Mouse (Mus musculus): ENCODE data around the gene Cenpe. TPM values are rescaled to one million over a fixed set of nuclear protein-coding genes. Genes with fewer than 3 reads are reported as not detected.
A peak's percentile ranks its signal among the peaks of the same experiment; 100 is the strongest.

Cenpe gene
- polyA plus RNA-seq, 1 experiment from 2014 or later, result 57.3 TPM

- Histone ChIP-seq H3K27ac (ENCODE audit: low read depth, low read length) (no peak within 1 kb of the TSS), H3K4me3 (ENCODE audit: low read depth, low read length) (peak within 1 kb of the TSS; percentile 23), H3K4me2 (ENCODE audit: low read depth, low read length, severe bottlenecking) (peak within 1 kb of the TSS; percentile 49), H3K36me3 (ENCODE audit: control insufficient read depth, insufficient read depth, low read length) (no peaks in the 10 kb centered on the region), H3K9ac (ENCODE audit: low read length) (peak within 1 kb of the TSS; percentile 41), H3K27me3 (ENCODE audit: control insufficient read depth, insufficient read depth, low read length) (no peaks in the 10 kb centered on the region), H3K9me3 (ENCODE audit: control insufficient read depth, low read length) (no peaks in the 10 kb centered on the region), H3K4me1 (replicated peaks; ENCODE audit: control insufficient read depth, insufficient read depth, low read length) (peaks cover 16% of the 10 kb centered on the region)
- WGBS, result 12% methylated on average over 20 of the region's 28 CpGs
- DNase-seq (ENCODE audit: low spot score) (peak; percentile 75), ATAC-seq (replicated peaks; ENCODE audit: low FRiP score) (peak; percentile 77)
Observed at GRCm38 (mm10) chr3:135307411-135308259, 95.3 kb downstream of the Cenpe start, which contains the start of gene Slc9b2. TSS of gene Slc9b2 (plus strand) at chr3:135307700.

GRCm38 (mm10) chr3:135312916-135313491, 100.7 kb downstream of the Cenpe start:
- no peak overlapping the region for H3K9ac ChIP-seq (ENCODE audit: low read length)
- H3K36me3 ChIP-seq (ENCODE audit: control insufficient read depth, insufficient read depth, low read length), result no peaks in the 10 kb centered on the region
- no peaks in the 10 kb centered on the region for H3K27me3 ChIP-seq (ENCODE audit: control insufficient read depth, insufficient read depth, low read length)
- H3K9me3 ChIP-seq (ENCODE audit: control insufficient read depth, low read length), result peaks cover 3% of the 10 kb centered on the region; the same call in 1 of the 2 replicates
- no peak overlapping the region for H3K4me3 ChIP-seq (ENCODE audit: low read depth, low read length)
- H3K4me1 ChIP-seq (replicated peaks; ENCODE audit: control insufficient read depth, insufficient read depth, low read length), result peaks cover 3% of the 10 kb centered on the region; the same call in 1 of the 2 replicates
- peak; percentile 72 for ATAC-seq (replicated peaks; ENCODE audit: low FRiP score)
- 7% methylated on average over 2 of the region's 2 CpGs for WGBS
- H3K27ac ChIP-seq (ENCODE audit: low read depth, low read length), result no peak overlapping the region
- peak; percentile 57 for DNase-seq (ENCODE audit: low spot score)
- H3K4me2 ChIP-seq (ENCODE audit: low read depth, low read length, severe bottlenecking), result no peak overlapping the region

- no peak for DNase-seq (ENCODE audit: low spot score)
- no peak overlapping the region for H3K27ac ChIP-seq (ENCODE audit: low read depth, low read length)
- 54% methylated on average over 2 of the region's 2 CpGs for WGBS
Observed at GRCm38 (mm10) chr3:135313727-135314126, 101.4 kb downstream of the Cenpe start.

GRCm38 (mm10) chr3:135314811-135315210, 102.5 kb downstream of the Cenpe start:
- no peaks in the 10 kb centered on the region for H3K27me3 ChIP-seq (ENCODE audit: control insufficient read depth, insufficient read depth, low read length)
- DNase-seq (ENCODE audit: low spot score) (no peak), ATAC-seq (replicated peaks; ENCODE audit: low FRiP score) (no peak)
- no peak overlapping the region for H3K4me3 ChIP-seq (ENCODE audit: low read depth, low read length)
- no peak overlapping the region for H3K9ac ChIP-seq (ENCODE audit: low read length)
- 59% methylated on average over 2 of the region's 2 CpGs for WGBS
- no peaks in the 10 kb centered on the region for H3K36me3 ChIP-seq (ENCODE audit: control insufficient read depth, insufficient read depth, low read length)
- H3K27ac ChIP-seq (ENCODE audit: low read depth, low read length), result no peak overlapping the region
- no peak overlapping the region for H3K4me2 ChIP-seq (ENCODE audit: low read depth, low read length, severe bottlenecking)
- peaks cover 3% of the 10 kb centered on the region; the same call in 1 of the 2 replicates for H3K4me1 ChIP-seq (replicated peaks; ENCODE audit: control insufficient read depth, insufficient read depth, low read length)
- peaks cover 3% of the 10 kb centered on the region; the same call in 1 of the 2 replicates for H3K9me3 ChIP-seq (ENCODE audit: control insufficient read depth, low read length)

More at GRCm38 (mm10) chr3:135313727-135314126, 101.4 kb downstream of the Cenpe start:
- Histone ChIP-seq H3K4me1 (replicated peaks; ENCODE audit: control insufficient read depth, insufficient read depth, low read length) (peaks cover 3% of the 10 kb centered on the region; the same call in 1 of the 2 replicates), H3K9me3 (ENCODE audit: control insufficient read depth, low read length) (peaks cover 3% of the 10 kb centered on the region; the same call in 1 of the 2 replicates), H3K27me3 (ENCODE audit: control insufficient read depth, insufficient read depth, low read length) (no peaks in the 10 kb centered on the region), H3K9ac (ENCODE audit: low read length) (no peak overlapping the region), H3K4me2 (ENCODE audit: low read depth, low read length, severe bottlenecking) (no peak overlapping the region), H3K4me3 (ENCODE audit: low read depth, low read length) (no peak overlapping the region), H3K36me3 (ENCODE audit: control insufficient read depth, insufficient read depth, low read length) (no peaks in the 10 kb centered on the region)
- peak; percentile 80 for ATAC-seq (replicated peaks; ENCODE audit: low FRiP score)

- Histone ChIP-seq H3K4me3 (ENCODE audit: low read depth, low read length) (no peak overlapping the region), H3K9ac (ENCODE audit: low read length) (no peak overlapping the region), H3K4me2 (ENCODE audit: low read depth, low read length, severe bottlenecking) (no peak overlapping the region), H3K27ac (ENCODE audit: low read depth, low read length) (no peak overlapping the region), H3K27me3 (ENCODE audit: control insufficient read depth, insufficient read depth, low read length) (no peaks in the 10 kb centered on the region), H3K9me3 (ENCODE audit: control insufficient read depth, low read length) (peaks cover 3% of the 10 kb centered on the region; the same call in 1 of the 2 replicates), H3K36me3 (ENCODE audit: control insufficient read depth, insufficient read depth, low read length) (no peaks in the 10 kb centered on the region), H3K4me1 (replicated peaks; ENCODE audit: control insufficient read depth, insufficient read depth, low read length) (peaks cover 3% of the 10 kb centered on the region; the same call in 1 of the 2 replicates)
- ATAC-seq (replicated peaks; ENCODE audit: low FRiP score) (no peak), DNase-seq (ENCODE audit: low spot score) (no peak)
- 93% methylated on average over 9 of the region's 9 CpGs for WGBS
Observed at GRCm38 (mm10) chr3:135315720-135316425, 103.5 kb downstream of the Cenpe start.

- Histone ChIP-seq H3K36me3 (ENCODE audit: control insufficient read depth, insufficient read depth, low read length) (no peaks in the 10 kb centered on the region), H3K4me2 (ENCODE audit: low read depth, low read length, severe bottlenecking) (no peak overlapping the region), H3K9me3 (ENCODE audit: control insufficient read depth, low read length) (peaks cover 3% of the 10 kb centered on the region; the same call in 1 of the 2 replicates), H3K27ac (ENCODE audit: low read depth, low read length) (no peak overlapping the region), H3K27me3 (ENCODE audit: control insufficient read depth, insufficient read depth, low read length) (no peaks in the 10 kb centered on the region), H3K4me3 (ENCODE audit: low read depth, low read length) (no peak overlapping the region), H3K4me1 (replicated peaks; ENCODE audit: control insufficient read depth, insufficient read depth, low read length) (no peaks in the 10 kb centered on the region; the same call in 1 of the 2 replicates), H3K9ac (ENCODE audit: low read length) (no peak overlapping the region)
- WGBS, result 89% methylated on average over 11 of the region's 11 CpGs
- ATAC-seq (replicated peaks; ENCODE audit: low FRiP score) (no peak), DNase-seq (ENCODE audit: low spot score) (no peak)
Observed at GRCm38 (mm10) chr3:135318331-135318730, 106.0 kb downstream of the Cenpe start.

Other genes starting within 250 kb of the Cenpe start
- gene Bdh2, start 68.7 kb downstream of the Cenpe start, polyA plus RNA-seq (2014; fragmentation: Nextera tagmentation; extraction: Ambion mirVana), result 5.0 and 5.4 TPM in 2 replicates
- gene Slc9b2, start 95.2 kb downstream of the Cenpe start, polyA plus RNA-seq (2014; fragmentation: Nextera tagmentation; extraction: Ambion mirVana), result 6.6 and 8.1 TPM in 2 replicates
- 0.55 TPM in 1 of 2 replicates, not detected in the other for gene Slc9b1, start 135.5 kb downstream of the Cenpe start, polyA plus RNA-seq (2014; fragmentation: Nextera tagmentation; extraction: Ambion mirVana)
- gene Cisd2, start 211.4 kb downstream of the Cenpe start, polyA plus RNA-seq (2014; fragmentation: Nextera tagmentation; extraction: Ambion mirVana), result 86.3 and 99.7 TPM in 2 replicates
- gene Ube2d3, start 225.6 kb downstream of the Cenpe start, polyA plus RNA-seq (2014; fragmentation: Nextera tagmentation; extraction: Ambion mirVana), result 621 and 646 TPM in 2 replicates